Mouse (Mus musculus) neural tube, embryonic 10.5 days (tissue): ENCODE data around the gene Platr25.
"Not testable (repeated sequence)": the region's sequence is repeated elsewhere in the genome, so short reads cannot be mapped to it uniquely, and the experiment has no call there.

Experiments used
- DNase-seq: peaks from one replicate; pipeline ENCODE4 v3.0.0-alpha.2; 2017; ENCODE audit warnings: low spot score; ENCODE audit errors: extremely low spot score

Gene Platr25

GRCm38 (mm10) chr13:62760432-62761415, at the start of gene Platr25:
Gene Platr25 (minus strand): TSS chr13:62760709.
- peak; percentile 73 for DNase-seq

- DNase-seq, result not testable (repeated sequence)
Measured at GRCm38 (mm10) chr13:62807981-62808380, 47.5 kb upstream of the Platr25 start.

- not testable (repeated sequence) for DNase-seq
Measured at GRCm38 (mm10) chr13:62786135-62786493, 25.6 kb upstream of the Platr25 start.

- DNase-seq, result peak; percentile 52
Measured at GRCm38 (mm10) chr13:62785199-62786134, 25.0 kb upstream of the Platr25 start, which contains the start of gene Gm5141. Gene Gm5141 (minus strand): TSS chr13:62785808.

- peak; percentile 16 for DNase-seq
Measured at GRCm38 (mm10) chr13:62763806-62764205, 3.3 kb upstream of the Platr25 start.

- DNase-seq, result no peak
Measured at GRCm38 (mm10) chr13:62733322-62733721, 27.2 kb downstream of the Platr25 start.

- DNase-seq, result not testable (repeated sequence)
Measured at GRCm38 (mm10) chr13:62712611-62713010, 47.9 kb downstream of the Platr25 start.

GRCm38 (mm10) chr13:62685287-62685648, 75.2 kb downstream of the Platr25 start:
- DNase-seq, result not testable (repeated sequence)

GRCm38 (mm10) chr13:62684608-62685286, 75.8 kb downstream of the Platr25 start:
- DNase-seq, result peak; percentile 61

- no peak for DNase-seq
Measured at GRCm38 (mm10) chr13:62653369-62653743, 107.2 kb downstream of the Platr25 start.

GRCm38 (mm10) chr13:62652681-62653368, 107.7 kb downstream of the Platr25 start:
- DNase-seq, result peak; percentile 63

- peak; percentile 24 for DNase-seq
Measured at GRCm38 (mm10) chr13:62627071-62627470, 133.4 kb downstream of the Platr25 start.

- peak; percentile 19 for DNase-seq
Measured at GRCm38 (mm10) chr13:62624277-62624665, 136.2 kb downstream of the Platr25 start.

GRCm38 (mm10) chr13:62623577-62624276, 136.8 kb downstream of the Platr25 start, which contains the start of gene 6720489N17Rik:
Gene 6720489N17Rik (minus strand): TSS chr13:62624182.
- peak; percentile 74 for DNase-seq
